Mouse (Mus musculus) myocyte (in vitro differentiated cells): Measurements from ENCODE around the gene Kcnk2.

Source experiments
- CEBPB ChIP-seq: IDR thresholded peaks from 2 replicates; pipeline ENCODE4 v1.6.1; 2011; ENCODE audit warnings: mild to moderate bottlenecking, moderate library complexity; ENCODE audit not compliant: poor library complexity, insufficient read depth, severe bottlenecking
- E2F4 ChIP-seq: IDR thresholded peaks from one replicate; pipeline ENCODE4 v1.6.1; 2011; ENCODE audit warnings: mild to moderate bottlenecking, control low read depth, moderate library complexity; ENCODE audit not compliant: insufficient read depth
- MAX ChIP-seq: IDR thresholded peaks from one replicate; pipeline ENCODE4 v1.6.1; 2011; ENCODE audit warnings: low read depth, mild to moderate bottlenecking, control low read depth
- POLR2A ChIP-seq: IDR thresholded peaks from one replicate; pipeline ENCODE4 v1.6.1; 2011; ENCODE audit warnings: low read depth, mild to moderate bottlenecking, control low read depth, moderate library complexity; ENCODE audit not compliant: insufficient read length
- POLR2AphosphoS2 ChIP-seq: IDR thresholded peaks from one replicate; pipeline ENCODE4 v1.6.1; 2011; ENCODE audit warnings: low read depth, control low read depth; ENCODE audit not compliant: insufficient read length
- SRF ChIP-seq: IDR thresholded peaks from one replicate; pipeline ENCODE4 v1.6.1; 2011; ENCODE audit warnings: low read depth; ENCODE audit not compliant: control insufficient read depth, insufficient read length
- TCF12 ChIP-seq: IDR thresholded peaks from one replicate; pipeline ENCODE4 v1.6.1; 2011; ENCODE audit warnings: mild to moderate bottlenecking, control low read depth; ENCODE audit not compliant: poor library complexity, insufficient read depth, severe bottlenecking
- USF1 ChIP-seq: IDR thresholded peaks from one replicate; pipeline ENCODE4 v1.6.1; 2011; ENCODE audit warnings: low read depth, mild to moderate bottlenecking, control low read depth, moderate library complexity

GRCm38 (mm10) chr1:189430534-189430933 is 28.5 kb upstream of the Kcnk2 start:
- TF ChIP-seq POLR2AphosphoS2 (no peak), CEBPB (no peak), POLR2A (no peak), E2F4 (no peak), SRF (no peak), USF1 (no peak), MAX (no peak), TCF12 (no peak)
